Mouse (Mus musculus) activated CD4-positive, CD25-positive, alpha-beta regulatory T cell, adult 9 weeks (primary cell): ENCODE data around the gene Spire2. TPM values are rescaled to one million over a fixed set of nuclear protein-coding genes. Genes with fewer than 3 reads are reported as not detected.

ENCODE experiments used
- polyA plus RNA-seq: library from polyadenylated mRNA; unstranded; fragments of 100-300 nt; shearing (Covaris generic); gene quantifications from one replicate; pipeline ENCODE4 v1.2.1, GENCODE M21; 2017

Gene Spire2
- not detected for polyA plus RNA-seq

GRCm38 (mm10) chr8:123332262-123333090 is at the start of gene Spire2:
Gene Spire2, plus strand, starts transcription at chr8:123332713.

GRCm38 (mm10) chr8:123318467-123318911 is 14.0 kb upstream of the Spire2 start, which contains the start of gene Fanca:
Gene Fanca, minus strand, starts transcription at chr8:123318576.

GRCm38 (mm10) chr8:123373403-123374238 is 41.1 kb downstream of the Spire2 start, which contains the start of gene Tcf25:
Gene Tcf25, plus strand, starts transcription at chr8:123373753.

GRCm38 (mm10) chr8:123406786-123407185 is 74.3 kb downstream of the Spire2 start, which contains the start of gene Mc1r:
Gene Mc1r, plus strand, starts transcription at chr8:123407107.

GRCm38 (mm10) chr8:123411246-123411645 is 78.7 kb downstream of the Spire2 start, which contains the start of gene Tubb3:
Gene Tubb3, plus strand, starts transcription at chr8:123411424.

Other genes with a start within 250 kb of the Spire2 start
- gene Rpl13, start 230.4 kb upstream of the Spire2 start, polyA plus RNA-seq, result 929 TPM
- gene Cpne7, start 215.3 kb upstream of the Spire2 start, polyA plus RNA-seq, result 0.99 TPM
- gene Sult5a1, start 174.4 kb upstream of the Spire2 start, polyA plus RNA-seq, result not detected
- not detected for gene Dpep1, start 146.5 kb upstream of the Spire2 start, polyA plus RNA-seq
- 227 TPM for gene Chmp1a, start 120.0 kb upstream of the Spire2 start, polyA plus RNA-seq
- not detected for gene Spata33, start 119.9 kb upstream of the Spire2 start, polyA plus RNA-seq
- 26.8 TPM for gene Cdk10, start 107.9 kb upstream of the Spire2 start, polyA plus RNA-seq
- 9.1 TPM for gene Spata2l, start 96.5 kb upstream of the Spire2 start, polyA plus RNA-seq
- 23.2 TPM for gene Zfp276, start 78.5 kb upstream of the Spire2 start, polyA plus RNA-seq
- gene Vps9d1, start 78.4 kb upstream of the Spire2 start, polyA plus RNA-seq, result 19.5 TPM
- gene Fanca, start 14.1 kb upstream of the Spire2 start, polyA plus RNA-seq, result 13.2 TPM
- 310 TPM for gene Tcf25, start 41.0 kb downstream of the Spire2 start, polyA plus RNA-seq
- gene Mc1r, start 74.4 kb downstream of the Spire2 start, polyA plus RNA-seq, result 0.10 TPM
- 0.57 TPM for gene Tubb3, start 78.7 kb downstream of the Spire2 start, polyA plus RNA-seq
- 15.6 TPM for gene Def8, start 90.8 kb downstream of the Spire2 start, polyA plus RNA-seq
- 71.5 TPM for gene Afg3l1, start 145.2 kb downstream of the Spire2 start, polyA plus RNA-seq
- 0.64 TPM for gene Dbndd1, start 182.8 kb downstream of the Spire2 start, polyA plus RNA-seq
- gene Gas8, start 186.1 kb downstream of the Spire2 start, polyA plus RNA-seq, result 11.0 TPM